Mouse (Mus musculus): ENCODE results near the gene Tubb4b. TPM values are rescaled to one million over a fixed set of nuclear protein-coding genes. Genes with fewer than 3 reads are reported as not detected.

Gene Tubb4b
- polyA plus RNA-seq, 1 experiment from 2014 or later, result 392 TPM

DNA sequence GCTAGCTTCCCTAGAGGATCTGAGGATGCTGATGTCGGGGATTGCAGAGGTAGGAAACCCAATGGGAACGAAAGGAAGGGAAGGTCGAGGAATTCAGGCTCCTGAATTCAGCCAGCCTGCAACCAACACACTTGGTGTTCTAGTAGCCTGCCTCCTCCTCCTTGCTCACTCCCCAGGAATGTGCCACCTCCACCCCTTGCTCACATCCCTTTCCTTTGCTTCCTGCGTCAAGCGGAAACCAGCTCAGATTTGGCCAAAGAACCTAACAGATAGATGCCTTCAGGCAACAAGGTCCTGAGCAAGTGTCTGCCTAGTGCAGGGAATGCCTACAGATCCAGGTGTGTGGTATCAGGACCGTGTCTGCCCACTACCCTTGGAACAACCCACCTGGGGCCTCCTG, 47.9 kb downstream of the Tubb4b start:
- peak overlapping the region; percentile 29 for H3K4me2 ChIP-seq (ENCODE audit: low read length)
- H3K9me3 ChIP-seq (replicated peaks; ENCODE audit: control insufficient read depth, low read length), result no peaks in the 10 kb centered on the region
- H3K4me1 ChIP-seq (ENCODE audit: control insufficient read depth, insufficient read depth, low read length), result peaks cover 41% of the 10 kb centered on the region
- 72% methylated on average over 6 of the region's 6 CpGs for WGBS
- H3K9ac ChIP-seq (ENCODE audit: low read length), result no peak overlapping the region
- no peaks in the 10 kb centered on the region for H3K27me3 ChIP-seq (replicated peaks; ENCODE audit: control insufficient read depth, insufficient read depth, low read length)
- peak overlapping the region; percentile 75; the same call in 1 of the 2 replicates for H3K27ac ChIP-seq (ENCODE audit: low read depth, low read length)
- ATAC-seq (no peak), DNase-seq (ENCODE audit: low spot score) (no peak)
- no peaks in the 10 kb centered on the region for H3K36me3 ChIP-seq (ENCODE audit: control insufficient read depth, insufficient read depth, low read length)
- no peak overlapping the region for H3K4me3 ChIP-seq (ENCODE audit: low read depth, low read length)

DNA sequence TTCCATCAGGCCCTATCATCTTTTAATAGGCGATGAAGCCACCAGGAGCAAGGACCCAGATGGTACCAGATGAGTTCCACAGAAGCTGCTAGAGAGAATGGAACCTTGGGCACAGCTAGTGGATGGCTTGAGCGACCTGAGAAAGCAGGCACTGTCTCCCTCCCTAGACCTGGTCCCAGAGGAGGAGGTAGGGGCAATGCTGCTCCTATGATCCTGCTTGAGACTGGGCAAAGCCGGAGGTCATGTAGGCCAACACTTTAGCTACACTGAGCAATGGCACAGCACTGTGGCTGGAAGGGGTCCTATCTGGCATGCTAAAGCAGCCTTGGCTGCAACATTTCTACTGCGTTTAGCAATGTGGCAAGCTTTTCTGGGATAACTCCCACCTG, 48.8 kb downstream of the Tubb4b start:
- WGBS, result 84% methylated on average over 4 of the region's 4 CpGs
- peaks cover 41% of the 10 kb centered on the region for H3K4me1 ChIP-seq (ENCODE audit: control insufficient read depth, insufficient read depth, low read length)
- H3K27ac ChIP-seq (ENCODE audit: low read depth, low read length), result no peak overlapping the region

DNA sequence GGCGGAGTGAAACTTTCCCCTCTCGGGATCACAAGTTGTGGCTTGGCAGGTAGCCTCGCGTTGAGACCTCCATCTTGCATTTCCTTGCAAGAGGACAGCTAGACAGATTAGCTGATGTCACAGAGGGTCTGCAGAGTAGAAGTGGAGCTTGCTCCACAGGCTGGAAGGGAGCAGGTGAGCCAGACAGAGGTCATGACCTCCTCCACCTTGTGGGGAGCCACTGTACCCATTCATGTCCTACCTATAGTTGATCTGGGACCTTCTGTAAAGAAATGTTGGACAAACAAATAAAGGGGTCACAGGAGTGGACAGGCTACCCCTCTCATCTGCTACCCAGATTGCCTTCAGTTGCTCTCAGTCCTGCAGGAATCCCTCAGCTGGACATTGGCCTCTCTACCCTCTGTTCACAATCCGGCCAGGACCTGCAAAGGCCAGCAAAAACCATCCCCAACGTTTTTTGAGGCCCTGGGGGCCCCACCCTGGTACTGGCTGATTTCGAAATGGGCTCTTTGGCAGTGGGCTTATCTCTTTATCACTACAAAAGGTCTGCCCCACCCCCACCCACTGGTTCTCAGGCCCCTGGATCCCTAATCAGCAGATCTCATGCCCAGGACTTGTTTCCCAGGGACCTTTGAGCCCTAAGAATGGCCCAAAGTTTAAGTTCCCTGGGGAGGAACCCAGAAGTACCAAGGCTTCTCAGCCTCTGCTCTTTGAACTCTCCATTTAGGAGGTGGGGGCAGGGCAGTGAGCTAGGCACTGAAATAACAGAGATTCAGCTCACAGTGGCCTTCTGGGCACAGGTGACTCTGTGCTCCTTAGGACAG, 49.4 kb downstream of the Tubb4b start:
- Histone ChIP-seq H3K4me2 (ENCODE audit: low read length) (no peak overlapping the region), H3K9me3 (replicated peaks; ENCODE audit: control insufficient read depth, low read length) (no peaks in the 10 kb centered on the region), H3K27me3 (replicated peaks; ENCODE audit: control insufficient read depth, insufficient read depth, low read length) (no peaks in the 10 kb centered on the region), H3K4me1 (ENCODE audit: control insufficient read depth, insufficient read depth, low read length) (peaks cover 40% of the 10 kb centered on the region), H3K27ac (ENCODE audit: low read depth, low read length) (no peak overlapping the region), H3K9ac (ENCODE audit: low read length) (no peak overlapping the region), H3K4me3 (ENCODE audit: low read depth, low read length) (no peak overlapping the region), H3K36me3 (ENCODE audit: control insufficient read depth, insufficient read depth, low read length) (no peaks in the 10 kb centered on the region)
- ATAC-seq (no peak), DNase-seq (ENCODE audit: low spot score) (no peak)
- 58% methylated on average over 7 of the region's 7 CpGs for WGBS

More for the DNA sequence above, 48.8 kb downstream of the Tubb4b start:
- Histone ChIP-seq H3K4me3 (ENCODE audit: low read depth, low read length) (no peak overlapping the region), H3K9ac (ENCODE audit: low read length) (no peak overlapping the region), H3K36me3 (ENCODE audit: control insufficient read depth, insufficient read depth, low read length) (no peaks in the 10 kb centered on the region), H3K9me3 (replicated peaks; ENCODE audit: control insufficient read depth, low read length) (no peaks in the 10 kb centered on the region), H3K27me3 (replicated peaks; ENCODE audit: control insufficient read depth, insufficient read depth, low read length) (no peaks in the 10 kb centered on the region), H3K4me2 (ENCODE audit: low read length) (no peak overlapping the region)
- ATAC-seq (no peak), DNase-seq (ENCODE audit: low spot score) (no peak)

DNA sequence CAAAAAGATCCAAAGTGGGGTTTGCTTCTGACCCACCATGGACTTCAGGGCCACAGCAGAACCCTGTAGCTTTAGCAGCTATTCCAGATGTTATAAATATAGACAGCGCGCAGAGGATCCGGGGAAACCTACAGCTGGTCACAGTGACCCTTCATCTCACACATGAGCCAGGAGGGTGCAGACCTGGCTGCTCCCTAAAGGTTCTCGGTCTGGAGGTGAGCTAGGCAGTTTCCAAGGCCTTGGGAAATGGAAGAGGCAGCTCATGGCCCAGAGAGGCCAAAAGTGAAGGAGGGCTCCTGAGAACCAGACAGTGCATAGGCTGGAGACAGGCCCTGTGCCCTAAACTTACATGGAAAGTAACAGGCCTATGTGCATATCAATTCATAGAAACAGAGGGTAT, 50.7 kb downstream of the Tubb4b start:
- H3K9me3 ChIP-seq (replicated peaks; ENCODE audit: control insufficient read depth, low read length), result no peaks in the 10 kb centered on the region
- DNase-seq (ENCODE audit: low spot score) (no peak), ATAC-seq (no peak)
- H3K4me2 ChIP-seq (ENCODE audit: low read length), result no peak overlapping the region
- H3K27ac ChIP-seq (ENCODE audit: low read depth, low read length), result no peak overlapping the region
- WGBS, result 95% methylated on average over 4 of the region's 4 CpGs
- no peaks in the 10 kb centered on the region for H3K36me3 ChIP-seq (ENCODE audit: control insufficient read depth, insufficient read depth, low read length)
- peaks cover 41% of the 10 kb centered on the region for H3K4me1 ChIP-seq (ENCODE audit: control insufficient read depth, insufficient read depth, low read length)
- no peak overlapping the region for H3K4me3 ChIP-seq (ENCODE audit: low read depth, low read length)
- no peak overlapping the region for H3K9ac ChIP-seq (ENCODE audit: low read length)
- H3K27me3 ChIP-seq (replicated peaks; ENCODE audit: control insufficient read depth, insufficient read depth, low read length), result no peaks in the 10 kb centered on the region

DNA sequence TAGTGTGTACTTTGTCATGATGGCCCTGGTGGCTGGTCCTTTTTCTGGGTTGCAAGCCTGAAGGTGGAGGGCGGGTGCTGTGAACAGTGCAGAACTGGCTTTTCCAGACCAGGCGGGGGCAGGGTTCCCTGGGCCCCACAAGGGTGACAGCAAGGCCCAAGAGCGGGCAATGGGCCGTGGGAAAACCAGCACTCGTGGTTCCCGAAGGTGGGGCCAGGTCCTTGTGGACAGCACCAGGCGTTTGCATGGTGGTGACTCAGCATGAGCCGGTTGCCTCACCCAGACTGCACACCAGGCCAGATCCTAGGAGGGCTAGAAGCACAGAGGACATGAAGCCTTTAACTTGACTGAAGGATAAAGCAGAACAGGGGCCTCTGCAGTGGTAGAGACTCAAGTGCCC, 51.9 kb downstream of the Tubb4b start:
- DNase-seq (ENCODE audit: low spot score), result no peak
- Histone ChIP-seq H3K27me3 (replicated peaks; ENCODE audit: control insufficient read depth, insufficient read depth, low read length) (no peaks in the 10 kb centered on the region), H3K27ac (ENCODE audit: low read depth, low read length) (no peak overlapping the region), H3K36me3 (ENCODE audit: control insufficient read depth, insufficient read depth, low read length) (no peaks in the 10 kb centered on the region), H3K9ac (ENCODE audit: low read length) (no peak overlapping the region), H3K4me1 (ENCODE audit: control insufficient read depth, insufficient read depth, low read length) (peaks cover 38% of the 10 kb centered on the region), H3K4me3 (ENCODE audit: low read depth, low read length) (no peak overlapping the region), H3K4me2 (ENCODE audit: low read length) (no peak overlapping the region), H3K9me3 (replicated peaks; ENCODE audit: control insufficient read depth, low read length) (no peaks in the 10 kb centered on the region)
- no peak for ATAC-seq
- 76% methylated on average over 8 of the region's 8 CpGs for WGBS

Other genes starting within 250 kb of the Tubb4b start
- 178 and 193 TPM in 2 replicates for gene Mrpl41, start 249.6 kb downstream of the Tubb4b start, polyA plus RNA-seq (2014; fragmentation: Nextera tagmentation; extraction: Ambion mirVana)
- gene Pnpla7, start 248.7 kb downstream of the Tubb4b start, polyA plus RNA-seq (2014; fragmentation: Nextera tagmentation; extraction: Ambion mirVana), result 2.8 and 4.1 TPM in 2 replicates
- 96.1 and 123 TPM in 2 replicates for gene Nsmf, start 170.3 kb downstream of the Tubb4b start, polyA plus RNA-seq (2014; fragmentation: Nextera tagmentation; extraction: Ambion mirVana)
- gene Entpd8, start 144.4 kb downstream of the Tubb4b start, polyA plus RNA-seq (2014; fragmentation: Nextera tagmentation; extraction: Ambion mirVana), result not detected in 2 replicates
- gene Noxa1, start 129.6 kb downstream of the Tubb4b start, polyA plus RNA-seq (2014; fragmentation: Nextera tagmentation; extraction: Ambion mirVana), result not detected in 2 replicates
- 18.6 and 22.1 TPM in 2 replicates for gene Nrarp, start 43.9 kb downstream of the Tubb4b start, polyA plus RNA-seq (2014; fragmentation: Nextera tagmentation; extraction: Ambion mirVana)
- gene Tor4a, start 27.8 kb downstream of the Tubb4b start, polyA plus RNA-seq (2014; fragmentation: Nextera tagmentation; extraction: Ambion mirVana), result 0.97 and 1.9 TPM in 2 replicates
- 68.8 and 73.5 TPM in 2 replicates for gene Nelfb, start 13.2 kb downstream of the Tubb4b start, polyA plus RNA-seq (2014; fragmentation: Nextera tagmentation; extraction: Ambion mirVana)
- not detected in 2 replicates for gene Stpg3, start 10.1 kb downstream of the Tubb4b start, polyA plus RNA-seq (2014; fragmentation: Nextera tagmentation; extraction: Ambion mirVana)
- 1.1 TPM in 1 of 2 replicates, not detected in the other for gene Fam166a, start 6.0 kb downstream of the Tubb4b start, polyA plus RNA-seq (2014; fragmentation: Nextera tagmentation; extraction: Ambion mirVana)
- gene Slc34a3, start 9.7 kb upstream of the Tubb4b start, polyA plus RNA-seq (2014; fragmentation: Nextera tagmentation; extraction: Ambion mirVana), result 0.10 TPM in 1 of 2 replicates, not detected in the other
- gene Rnf224, start 12.1 kb upstream of the Tubb4b start, polyA plus RNA-seq (2014; fragmentation: Nextera tagmentation; extraction: Ambion mirVana), result not detected in 2 replicates
- gene Rnf208, start 17.6 kb upstream of the Tubb4b start, polyA plus RNA-seq (2014; fragmentation: Nextera tagmentation; extraction: Ambion mirVana), result 67.4 and 98.5 TPM in 2 replicates
- gene Cysrt1, start 17.8 kb upstream of the Tubb4b start, polyA plus RNA-seq (2014; fragmentation: Nextera tagmentation; extraction: Ambion mirVana), result not detected in 2 replicates
- gene AL732309.1, start 22.2 kb upstream of the Tubb4b start, polyA plus RNA-seq (2014; fragmentation: Nextera tagmentation; extraction: Ambion mirVana), result 4.7 and 6.0 TPM in 2 replicates
- 14.7 and 17.4 TPM in 2 replicates for gene Tmem203, start 30.7 kb upstream of the Tubb4b start, polyA plus RNA-seq (2014; fragmentation: Nextera tagmentation; extraction: Ambion mirVana)
- 6.6 and 9.9 TPM in 2 replicates for gene Tprn, start 37.9 kb upstream of the Tubb4b start, polyA plus RNA-seq (2014; fragmentation: Nextera tagmentation; extraction: Ambion mirVana)
- 258 and 281 TPM in 2 replicates for gene Ssna1, start 47.7 kb upstream of the Tubb4b start, polyA plus RNA-seq (2014; fragmentation: Nextera tagmentation; extraction: Ambion mirVana)
- 105 and 123 TPM in 2 replicates for gene Anapc2, start 47.8 kb upstream of the Tubb4b start, polyA plus RNA-seq (2014; fragmentation: Nextera tagmentation; extraction: Ambion mirVana)
- not detected in 2 replicates for gene Tmem210, start 63.4 kb upstream of the Tubb4b start, polyA plus RNA-seq (2014; fragmentation: Nextera tagmentation; extraction: Ambion mirVana)
- gene Lrrc26, start 65.2 kb upstream of the Tubb4b start, polyA plus RNA-seq (2014; fragmentation: Nextera tagmentation; extraction: Ambion mirVana), result 0.25 TPM in 1 of 2 replicates, not detected in the other
- 17.0 and 21.1 TPM in 2 replicates for gene Grin1, start 94.5 kb upstream of the Tubb4b start, polyA plus RNA-seq (2014; fragmentation: Nextera tagmentation; extraction: Ambion mirVana)
- gene Man1b1, start 107.6 kb upstream of the Tubb4b start, polyA plus RNA-seq (2014; fragmentation: Nextera tagmentation; extraction: Ambion mirVana), result 69.5 and 87.7 TPM in 2 replicates
- gene Dpp7, start 131.7 kb upstream of the Tubb4b start, polyA plus RNA-seq (2014; fragmentation: Nextera tagmentation; extraction: Ambion mirVana), result 21.3 and 21.4 TPM in 2 replicates
- 5.8 and 7.8 TPM in 2 replicates for gene Uap1l1, start 141.0 kb upstream of the Tubb4b start, polyA plus RNA-seq (2014; fragmentation: Nextera tagmentation; extraction: Ambion mirVana)
- 27.8 and 28.9 TPM in 2 replicates for gene Sapcd2, start 147.6 kb upstream of the Tubb4b start, polyA plus RNA-seq (2014; fragmentation: Nextera tagmentation; extraction: Ambion mirVana)
- gene Entpd2, start 171.2 kb upstream of the Tubb4b start, polyA plus RNA-seq (2014; fragmentation: Nextera tagmentation; extraction: Ambion mirVana), result 1.9 and 2.5 TPM in 2 replicates
- gene Npdc1, start 174.6 kb upstream of the Tubb4b start, polyA plus RNA-seq (2014; fragmentation: Nextera tagmentation; extraction: Ambion mirVana), result 263 and 331 TPM in 2 replicates
- 0.21 TPM in 1 of 2 replicates, not detected in the other for gene Fut7, start 198.6 kb upstream of the Tubb4b start, polyA plus RNA-seq (2014; fragmentation: Nextera tagmentation; extraction: Ambion mirVana)
- gene Abca2, start 204.0 kb upstream of the Tubb4b start, polyA plus RNA-seq (2014; fragmentation: Nextera tagmentation; extraction: Ambion mirVana), result 6.7 and 11.9 TPM in 2 replicates
- gene Clic3, start 232.1 kb upstream of the Tubb4b start, polyA plus RNA-seq (2014; fragmentation: Nextera tagmentation; extraction: Ambion mirVana), result 1.1 and 2.2 TPM in 2 replicates
- gene Paxx, start 236.4 kb upstream of the Tubb4b start, polyA plus RNA-seq (2014; fragmentation: Nextera tagmentation; extraction: Ambion mirVana), result 93.2 and 101 TPM in 2 replicates
- 170 and 301 TPM in 2 replicates for gene Ptgds, start 245.3 kb upstream of the Tubb4b start, polyA plus RNA-seq (2014; fragmentation: Nextera tagmentation; extraction: Ambion mirVana)